Mouse (Mus musculus): Measurements from ENCODE around the gene Tm9sf2. TPM values are rescaled to one million over a fixed set of nuclear protein-coding genes. Genes with fewer than 3 reads are reported as not detected.

Gene Tm9sf2
- polyA plus RNA-seq, 1 experiment from 2014 or later = 180 TPM

DNA sequence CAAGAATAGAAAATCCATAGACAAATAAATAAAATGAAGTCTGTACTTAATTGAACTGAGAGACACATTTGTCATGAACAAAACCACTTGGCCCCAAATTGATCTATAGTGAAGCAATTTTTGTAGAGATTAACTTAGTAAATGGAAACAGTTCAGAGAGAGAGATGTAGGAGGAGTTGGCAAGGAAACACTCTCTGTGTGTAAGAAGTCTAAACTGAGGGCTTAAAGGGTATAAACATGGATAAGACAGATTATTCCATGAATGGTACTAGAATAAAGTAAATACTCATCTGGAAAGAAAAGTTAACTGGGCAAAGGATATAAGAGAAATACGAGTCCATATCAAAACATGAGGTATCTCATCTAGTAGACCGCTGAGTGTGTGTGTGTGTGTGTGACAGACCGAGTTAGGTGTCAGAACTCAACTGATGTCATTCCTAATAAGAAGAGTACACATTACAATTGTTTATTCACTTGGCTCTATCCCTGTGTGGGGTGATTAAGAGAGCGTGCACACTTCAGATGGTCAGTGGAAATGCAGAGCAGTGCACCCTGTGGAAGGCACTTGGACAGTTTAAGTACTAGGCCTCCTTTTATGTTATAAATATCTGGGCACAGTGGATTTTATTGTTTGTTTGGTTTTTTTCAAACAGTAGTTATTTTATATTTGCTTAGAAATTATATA, 36.9 kb downstream of the Tm9sf2 start:
- no peak for ATAC-seq (replicated peaks; ENCODE audit: low FRiP score)
- H3K9me3 ChIP-seq (replicated peaks) = no peaks in the 10 kb centered on the region
- H3K9ac ChIP-seq = no peak overlapping the region
- no peak overlapping the region for H3K27ac ChIP-seq
- WGBS = 91% methylated on average over 4 of the region's 4 CpGs
- no peaks in the 10 kb centered on the region for H3K27me3 ChIP-seq
- H3K36me3 ChIP-seq = peaks cover 93% of the 10 kb centered on the region
- no peak overlapping the region for H3K4me3 ChIP-seq (replicated peaks)
- no peak overlapping the region for H3K4me2 ChIP-seq
- H3K4me1 ChIP-seq = no peaks in the 10 kb centered on the region

DNA sequence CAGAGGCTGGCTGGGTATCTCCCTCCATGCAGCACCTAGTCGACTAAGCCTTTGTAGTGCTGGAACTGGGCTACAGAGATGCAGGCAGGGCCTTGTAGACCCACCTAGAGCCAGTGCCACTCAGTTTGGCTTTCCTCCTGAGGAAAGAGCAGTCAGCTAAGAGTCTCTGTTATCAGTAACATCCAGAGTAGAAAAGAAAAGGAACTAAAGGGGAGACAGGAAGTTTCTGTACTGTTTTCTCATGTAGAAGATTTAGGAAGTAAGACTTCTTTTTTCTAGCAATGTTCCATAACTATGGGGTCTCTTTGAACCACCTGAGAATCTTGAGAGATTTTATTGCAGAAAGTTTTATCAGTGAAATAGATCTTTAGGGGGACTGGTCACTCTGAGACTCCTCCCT, 38.5 kb downstream of the Tm9sf2 start:
- H3K4me2 ChIP-seq = no peak overlapping the region
- H3K27ac ChIP-seq = no peak overlapping the region

DNA sequence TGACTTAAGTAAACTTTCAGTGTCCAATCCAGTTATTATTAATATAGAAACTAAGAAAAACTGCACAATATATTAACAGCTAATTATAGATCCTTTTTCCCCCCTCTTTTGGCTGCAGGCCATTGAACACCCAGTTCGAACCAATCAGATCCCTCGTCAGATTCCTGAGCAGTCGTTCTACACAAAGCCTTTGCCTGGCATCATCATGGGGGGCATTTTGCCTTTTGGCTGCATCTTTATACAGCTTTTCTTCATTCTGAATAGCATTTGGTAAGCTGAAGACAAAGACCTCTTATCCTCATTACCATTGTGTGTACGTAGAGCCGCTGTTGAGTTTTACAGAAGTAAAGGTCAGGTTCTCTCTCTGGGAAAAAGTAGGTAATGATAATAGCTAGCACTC, 43.8 kb downstream of the Tm9sf2 start:
- Histone ChIP-seq H3K4me3 (replicated peaks) (no peak overlapping the region), H3K4me1 (no peaks in the 10 kb centered on the region), H3K9ac (no peak overlapping the region), H3K36me3 (peaks cover 95% of the 10 kb centered on the region), H3K9me3 (replicated peaks) (no peaks in the 10 kb centered on the region), H3K27me3 (no peaks in the 10 kb centered on the region), H3K27ac (no peak overlapping the region), H3K4me2 (no peak overlapping the region)
- ATAC-seq (replicated peaks; ENCODE audit: low FRiP score) = no peak
- WGBS = 89% methylated on average over 5 of the region's 5 CpGs

More for the DNA sequence above, 38.5 kb downstream of the Tm9sf2 start:
- Histone ChIP-seq H3K9me3 (replicated peaks) (no peaks in the 10 kb centered on the region), H3K27me3 (no peaks in the 10 kb centered on the region), H3K36me3 (peaks cover 96% of the 10 kb centered on the region), H3K9ac (no peak overlapping the region), H3K4me3 (replicated peaks) (no peak overlapping the region), H3K4me1 (no peaks in the 10 kb centered on the region)
- no peak for ATAC-seq (replicated peaks; ENCODE audit: low FRiP score)
- WGBS = 74% methylated on average over 1 of the region's 1 CpGs

DNA sequence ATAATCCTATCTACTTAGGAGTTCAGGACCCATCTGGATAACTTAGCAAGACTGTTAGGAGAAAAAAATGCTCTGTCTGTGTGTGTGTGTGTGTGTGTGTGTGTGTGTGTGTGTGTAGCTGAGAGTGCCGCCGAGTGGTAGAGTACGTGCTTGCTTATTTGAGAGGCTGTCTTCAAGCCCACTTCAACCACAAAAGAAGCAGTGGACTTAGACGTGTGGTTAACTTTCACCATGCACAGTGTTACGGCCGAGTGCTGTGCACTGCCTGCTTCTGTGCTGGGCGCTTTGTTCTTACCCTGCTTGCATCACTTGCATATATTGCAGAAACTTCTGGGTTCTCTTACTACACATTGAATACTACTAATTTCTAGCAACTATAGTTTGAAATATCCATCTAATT, 50.9 kb downstream of the Tm9sf2 start:
- WGBS = 94% methylated on average over 7 of the region's 7 CpGs
- H3K9ac ChIP-seq = no peak overlapping the region

DNA sequence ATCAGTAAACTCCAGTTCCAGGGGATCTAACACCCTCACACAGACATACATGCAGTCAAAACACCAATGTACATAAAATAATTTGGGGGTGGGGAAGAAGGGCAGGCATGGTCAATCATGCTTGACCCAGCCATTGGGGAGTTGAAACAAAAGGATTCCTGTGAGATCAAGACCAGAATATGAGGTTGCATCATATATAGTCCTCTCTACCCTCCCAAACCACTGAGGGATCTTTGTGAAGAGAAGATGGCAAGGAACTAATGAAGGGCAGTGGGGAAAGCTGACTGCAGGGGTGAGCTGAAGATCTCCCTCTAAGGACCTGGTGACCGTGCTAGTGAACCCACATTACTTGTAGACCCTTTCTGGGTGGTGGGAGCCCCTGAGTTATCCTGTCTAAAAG, 54.1 kb downstream of the Tm9sf2 start:
- H3K27me3 ChIP-seq = no peaks in the 10 kb centered on the region
- no peak overlapping the region for H3K4me3 ChIP-seq (replicated peaks)
- 96% methylated on average over 1 of the region's 1 CpGs for WGBS
- H3K27ac ChIP-seq = no peak overlapping the region
- no peak overlapping the region for H3K4me2 ChIP-seq
- ATAC-seq (replicated peaks; ENCODE audit: low FRiP score) = no peak
- no peaks in the 10 kb centered on the region for H3K9me3 ChIP-seq (replicated peaks)
- no peak overlapping the region for H3K9ac ChIP-seq
- H3K36me3 ChIP-seq = peaks cover 55% of the 10 kb centered on the region
- 0 out of 2 replicates have a peak, but pooled peaks cover 3% of the 10 kb centered on the region for H3K4me1 ChIP-seq

More for the DNA sequence above, 50.9 kb downstream of the Tm9sf2 start:
- Histone ChIP-seq H3K4me3 (replicated peaks) (no peak overlapping the region), H3K36me3 (peaks cover 81% of the 10 kb centered on the region), H3K9me3 (replicated peaks) (no peaks in the 10 kb centered on the region), H3K4me2 (no peak overlapping the region), H3K27ac (no peak overlapping the region), H3K27me3 (no peaks in the 10 kb centered on the region), H3K4me1 (0 out of 2 replicates have a peak, but pooled peaks cover 3% of the 10 kb centered on the region)
- no peak for ATAC-seq (replicated peaks; ENCODE audit: low FRiP score)

DNA sequence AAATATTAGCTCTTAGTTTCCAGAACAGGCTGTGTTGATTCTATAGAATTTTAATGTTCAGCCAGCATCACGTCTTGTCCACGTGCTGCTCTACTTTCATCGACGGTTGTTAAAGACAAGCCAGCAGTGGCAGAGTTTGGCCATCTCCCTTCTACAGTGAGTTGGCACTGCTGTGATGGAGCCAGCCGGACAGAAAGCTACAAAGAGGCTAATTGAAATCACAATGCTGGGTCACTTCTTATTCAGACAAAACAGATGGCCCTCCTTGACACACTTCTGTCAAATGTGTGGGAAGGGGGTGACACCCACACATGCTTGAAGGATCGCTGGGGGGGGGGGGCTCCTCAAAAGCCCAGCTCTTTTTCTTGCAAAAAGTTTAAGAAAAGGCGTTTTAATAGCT, 62.1 kb downstream of the Tm9sf2 start:
- Histone ChIP-seq H3K36me3 (no peaks in the 10 kb centered on the region), H3K27me3 (no peaks in the 10 kb centered on the region), H3K27ac (no peak overlapping the region), H3K9me3 (replicated peaks) (no peaks in the 10 kb centered on the region), H3K4me1 (peaks cover 10% of the 10 kb centered on the region; the same call in 1 of the 2 replicates), H3K4me2 (no peak overlapping the region), H3K4me3 (replicated peaks) (no peak overlapping the region), H3K9ac (no peak overlapping the region)
- 85% methylated on average over 7 of the region's 7 CpGs for WGBS
- ATAC-seq (replicated peaks; ENCODE audit: low FRiP score) = no peak

DNA sequence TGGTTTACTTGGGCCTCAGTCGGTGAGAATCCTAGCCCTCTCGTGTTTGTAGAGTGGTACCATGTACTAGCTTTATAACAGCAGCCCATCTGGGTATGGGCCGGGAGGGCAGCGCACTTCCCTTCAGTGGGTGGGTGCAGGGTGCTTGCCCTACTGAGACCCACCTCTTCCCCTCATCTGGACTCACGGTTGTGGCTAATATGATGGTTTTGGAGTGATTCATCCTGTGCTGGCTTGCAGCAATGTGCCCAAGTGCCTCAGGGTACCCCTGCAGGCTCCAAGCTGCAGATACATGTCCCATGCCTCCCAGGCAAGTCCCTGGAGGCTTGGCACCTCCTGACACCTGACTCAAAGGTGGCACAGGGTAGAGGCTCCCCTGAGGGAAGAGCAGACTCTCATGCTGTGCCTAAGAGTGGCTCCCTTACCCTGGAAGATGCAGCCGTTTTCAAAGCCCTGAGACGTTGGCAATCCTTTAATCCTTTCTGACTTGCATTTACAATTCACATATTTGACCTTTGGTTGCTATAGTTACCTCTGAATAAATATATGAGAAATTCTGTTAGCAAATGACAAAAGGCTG, 63.5 kb downstream of the Tm9sf2 start:
- H3K9me3 ChIP-seq (replicated peaks) = no peaks in the 10 kb centered on the region
- no peaks in the 10 kb centered on the region for H3K36me3 ChIP-seq
- peaks cover 10% of the 10 kb centered on the region; the same call in 1 of the 2 replicates for H3K4me1 ChIP-seq
- no peak for ATAC-seq (replicated peaks; ENCODE audit: low FRiP score)
- no peak overlapping the region for H3K27ac ChIP-seq
- no peak overlapping the region for H3K4me2 ChIP-seq
- H3K27me3 ChIP-seq = no peaks in the 10 kb centered on the region
- WGBS = 73% methylated on average over 7 of the region's 7 CpGs
- no peak overlapping the region for H3K9ac ChIP-seq
- no peak overlapping the region for H3K4me3 ChIP-seq (replicated peaks)

DNA sequence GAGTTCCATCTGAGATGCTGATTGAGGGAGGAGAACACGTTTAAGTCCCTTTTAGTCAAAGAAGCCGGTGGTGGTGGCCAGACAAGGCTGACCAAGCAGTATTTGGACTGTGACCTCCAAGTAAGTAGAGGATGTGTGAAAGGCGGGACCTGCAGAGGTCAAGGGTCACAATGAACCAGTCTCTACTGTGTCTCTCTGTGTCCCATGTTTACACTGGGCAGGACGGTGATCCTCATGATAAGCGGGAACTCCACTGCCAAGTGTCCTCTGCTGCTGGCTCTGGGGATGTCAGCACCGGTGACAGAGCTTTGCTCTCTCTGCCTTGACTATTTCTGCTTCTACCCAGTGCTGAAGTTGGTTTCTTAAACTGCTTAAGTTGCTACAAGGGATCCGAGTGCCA, 64.2 kb downstream of the Tm9sf2 start:
- no peak overlapping the region for H3K4me3 ChIP-seq (replicated peaks)
- H3K36me3 ChIP-seq = no peaks in the 10 kb centered on the region
- no peak overlapping the region for H3K27ac ChIP-seq
- ATAC-seq (replicated peaks; ENCODE audit: low FRiP score) = 0 out of 2 replicates have a peak, but pooled peaks have one; percentile 43
- WGBS = 76% methylated on average over 7 of the region's 7 CpGs
- H3K4me1 ChIP-seq = peaks cover 10% of the 10 kb centered on the region; the same call in 1 of the 2 replicates
- no peaks in the 10 kb centered on the region for H3K9me3 ChIP-seq (replicated peaks)
- H3K9ac ChIP-seq = no peak overlapping the region
- H3K4me2 ChIP-seq = no peak overlapping the region
- H3K27me3 ChIP-seq = no peaks in the 10 kb centered on the region

DNA sequence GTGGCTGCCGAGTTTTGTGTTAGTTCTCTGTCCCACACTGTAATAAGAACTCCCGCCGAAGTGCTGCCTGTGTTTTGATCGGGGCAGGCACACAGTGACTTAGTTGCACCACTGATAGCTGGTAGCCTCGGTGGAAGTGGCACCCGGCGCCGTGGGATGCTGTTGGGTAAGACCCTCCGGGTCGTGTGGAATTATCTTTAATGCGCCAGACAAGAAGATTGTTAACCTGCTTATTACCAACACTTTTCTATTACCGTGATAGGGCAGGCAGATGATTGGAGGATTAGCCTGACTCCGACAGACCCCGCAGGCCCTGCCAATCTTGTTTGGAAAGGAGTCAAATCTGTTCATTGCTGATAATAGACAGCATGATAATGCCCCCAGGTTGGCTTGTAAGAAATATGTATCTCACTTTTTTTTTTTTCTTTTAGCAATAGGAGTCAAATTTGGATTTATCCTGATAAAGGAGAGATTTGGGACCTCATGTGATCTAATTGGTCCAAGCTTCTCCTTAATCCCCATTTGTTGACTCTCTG, 69.5 kb downstream of the Tm9sf2 start:
- peaks cover 10% of the 10 kb centered on the region; the same call in 1 of the 2 replicates for H3K4me1 ChIP-seq
- ATAC-seq (replicated peaks; ENCODE audit: low FRiP score) = no peak
- no peak overlapping the region for H3K4me2 ChIP-seq
- H3K36me3 ChIP-seq = no peaks in the 10 kb centered on the region
- 84% methylated on average over 14 of the region's 14 CpGs for WGBS
- no peak overlapping the region for H3K9ac ChIP-seq
- H3K9me3 ChIP-seq (replicated peaks) = no peaks in the 10 kb centered on the region
- 0 out of 2 replicates have a peak, but pooled peaks cover 2% of the 10 kb centered on the region for H3K27me3 ChIP-seq
- H3K4me3 ChIP-seq (replicated peaks) = no peak overlapping the region
- H3K27ac ChIP-seq = no peak overlapping the region

DNA sequence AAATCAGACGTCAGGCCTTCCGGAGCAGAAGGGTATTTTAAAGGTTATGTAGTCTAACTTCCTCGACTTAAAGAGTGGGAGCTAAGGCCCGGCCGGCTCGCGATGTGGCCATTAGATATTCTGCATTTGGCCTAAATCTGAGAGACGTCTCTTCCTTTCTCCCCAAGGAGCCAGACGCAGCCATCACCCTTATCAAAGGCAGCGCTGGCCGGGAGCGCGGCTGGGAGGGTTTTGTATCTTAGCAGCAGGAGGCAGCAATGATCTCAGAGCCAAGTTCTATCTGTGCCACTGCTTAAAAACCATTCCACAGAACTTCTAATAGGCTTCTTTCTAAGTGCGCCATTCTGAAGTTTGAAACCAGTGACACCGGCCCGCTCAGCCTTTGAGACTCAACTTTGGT, 72.4 kb downstream of the Tm9sf2 start:
- ATAC-seq (replicated peaks; ENCODE audit: low FRiP score) = no peak
- no peaks in the 10 kb centered on the region for H3K9me3 ChIP-seq (replicated peaks)
- H3K27me3 ChIP-seq = 0 out of 2 replicates have a peak, but pooled peaks cover 2% of the 10 kb centered on the region
- no peak overlapping the region for H3K4me2 ChIP-seq
- H3K4me3 ChIP-seq (replicated peaks) = no peak overlapping the region
- no peaks in the 10 kb centered on the region; the same call in 1 of the 2 replicates for H3K4me1 ChIP-seq
- H3K36me3 ChIP-seq = no peaks in the 10 kb centered on the region
- WGBS = 76% methylated on average over 16 of the region's 16 CpGs
- H3K9ac ChIP-seq = no peak overlapping the region
- H3K27ac ChIP-seq = no peak overlapping the region

DNA sequence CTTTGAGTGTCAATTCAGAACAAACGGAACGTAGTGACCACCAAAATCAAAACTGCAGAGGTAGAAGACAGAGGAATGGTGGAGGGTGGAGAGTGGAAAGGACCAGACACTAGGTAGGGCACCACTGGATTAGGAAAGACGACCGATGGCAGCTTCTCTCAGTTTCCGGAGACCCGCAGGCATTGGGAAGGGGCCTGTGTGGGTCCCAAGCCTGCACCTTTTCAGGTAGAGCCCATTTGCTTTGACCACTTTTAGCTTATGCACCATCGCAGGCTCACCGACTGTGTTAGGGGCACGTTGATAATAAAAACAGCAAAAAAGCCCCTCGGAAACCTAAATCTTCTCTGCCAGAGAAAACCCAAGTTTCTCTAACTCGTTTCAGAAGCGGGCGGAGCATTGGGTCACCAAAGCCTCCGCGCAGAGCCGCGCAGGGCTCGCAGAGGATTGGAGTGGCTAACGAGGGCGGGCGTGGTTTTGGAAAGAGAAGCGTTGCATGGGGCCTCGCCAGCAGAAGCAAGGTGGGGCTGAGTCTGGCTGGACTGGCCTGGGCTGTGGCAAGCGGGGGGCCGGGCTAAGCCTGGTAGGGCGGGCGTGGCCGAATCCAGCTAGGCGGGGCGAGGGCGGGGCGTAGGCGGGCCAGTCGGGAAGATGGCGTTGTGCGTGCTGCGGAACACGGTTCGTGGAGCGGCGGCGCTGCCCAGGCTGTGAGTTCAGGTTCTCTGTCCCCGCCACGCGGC, 74.4 kb downstream of the Tm9sf2 start, which contains the start of gene Clybl:
Gene Clybl (plus strand): TSS at position 627 of the 737 bp plus-strand sequence.
- Histone ChIP-seq H3K4me2 (peak within 1 kb of the TSS; percentile 71), H3K4me1 (no peaks in the 10 kb centered on the region; the same call in 1 of the 2 replicates), H3K9ac (peak within 1 kb of the TSS; percentile 68), H3K4me3 (replicated peaks) (peak within 1 kb of the TSS; percentile 74), H3K9me3 (replicated peaks) (no peaks in the 10 kb centered on the region), H3K27me3 (0 out of 2 replicates have a peak, but pooled peaks cover 2% of the 10 kb centered on the region), H3K36me3 (no peaks in the 10 kb centered on the region), H3K27ac (no peak within 1 kb of the TSS)
- 3% methylated on average over 45 of the region's 45 CpGs for WGBS
- ATAC-seq (replicated peaks; ENCODE audit: low FRiP score) = peak; percentile 99

DNA sequence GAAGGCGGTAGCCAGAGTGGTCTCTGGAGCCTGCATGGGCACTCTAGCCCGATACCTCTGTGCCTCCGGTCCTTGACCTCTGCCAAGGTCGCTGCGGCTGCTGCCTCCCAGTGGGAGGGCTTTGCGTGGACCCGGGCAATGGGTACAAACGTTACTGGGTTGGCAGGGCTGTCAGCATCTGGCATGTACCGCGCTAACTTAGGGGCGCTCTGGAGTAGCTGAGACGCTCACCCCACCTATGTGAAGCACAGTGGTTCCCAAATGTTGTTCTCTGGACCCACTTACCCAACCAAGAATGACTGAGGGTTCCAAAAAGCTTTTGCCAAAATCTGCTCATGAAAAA, 74.9 kb downstream of the Tm9sf2 start:
- Histone ChIP-seq H3K4me2 (peak overlapping the region; percentile 71), H3K36me3 (no peaks in the 10 kb centered on the region), H3K4me3 (replicated peaks) (peak overlapping the region; percentile 74), H3K27ac (no peak overlapping the region), H3K9ac (peak overlapping the region; percentile 68), H3K27me3 (0 out of 2 replicates have a peak, but pooled peaks cover 2% of the 10 kb centered on the region), H3K9me3 (replicated peaks) (no peaks in the 10 kb centered on the region), H3K4me1 (no peaks in the 10 kb centered on the region; the same call in 1 of the 2 replicates)
- 2% methylated on average over 12 of the region's 12 CpGs for WGBS
- ATAC-seq (replicated peaks; ENCODE audit: low FRiP score) = peak; percentile 79; the same call in 1 of the 2 replicates

All from kidney, embryonic 15.5 days (tissue).